Mouse (Mus musculus) C2C12 (cell line): ENCODE measurements around the gene Spns1.

Source experiments
- CEBPB ChIP-seq: IDR thresholded peaks from one replicate; pipeline ENCODE4 v1.6.1; 2011; ENCODE audit warnings: low read depth, mild to moderate bottlenecking, control low read depth, moderate library complexity
- CTCF ChIP-seq: IDR thresholded peaks from one replicate; pipeline ENCODE4 v1.5.1; 2011; ENCODE audit not compliant: control insufficient read depth, insufficient read depth, insufficient read length
- FOSL1 ChIP-seq: IDR thresholded peaks from one replicate; pipeline ENCODE4 v1.8.0; 2011; ENCODE audit warnings: mild to moderate bottlenecking, low read length; ENCODE audit not compliant: poor library complexity, insufficient read depth, severe bottlenecking
- MAX ChIP-seq: IDR thresholded peaks from one replicate; pipeline ENCODE4 v1.6.1; 2011; ENCODE audit warnings: mild to moderate bottlenecking, control low read depth
- MYOD1 ChIP-seq: IDR thresholded peaks from one replicate; pipeline ENCODE4 v1.6.1; 2011; ENCODE audit warnings: low read depth; ENCODE audit not compliant: control insufficient read depth, insufficient read length
- MYOG ChIP-seq: IDR thresholded peaks from one replicate; pipeline ENCODE4 v1.6.1; 2011; ENCODE audit not compliant: control insufficient read depth, insufficient read length; ENCODE audit errors: extremely low read depth
- USF1 ChIP-seq: IDR thresholded peaks from one replicate; pipeline ENCODE4 v1.6.1; 2011; ENCODE audit warnings: low read depth, mild to moderate bottlenecking, control low read depth, moderate library complexity

- TF ChIP-seq CTCF = no peak
- no peak for TF ChIP-seq MYOD1
- TF ChIP-seq MYOG = no peak
- TF ChIP-seq CEBPB = no peak
- TF ChIP-seq MAX = no peak
- TF ChIP-seq USF1 = no peak
- TF ChIP-seq FOSL1 = no peak
Measured at GRCm38 (mm10) chr7:126417606-126418005, 40.4 kb upstream of the Spns1 start.
